Mouse (Mus musculus) adipocyte (in vitro differentiated cells): Measurements from ENCODE around the gene Edc3.
"Not testable (repeated sequence)": the region's sequence is repeated elsewhere in the genome, so short reads cannot be mapped to it uniquely, and the experiment has no call there.

Experiments used
- DNase-seq: peaks from one replicate; pipeline ENCODE4 v3.0.0-alpha.2; 2016; ENCODE audit warnings: low spot score

Gene Edc3

DNA sequence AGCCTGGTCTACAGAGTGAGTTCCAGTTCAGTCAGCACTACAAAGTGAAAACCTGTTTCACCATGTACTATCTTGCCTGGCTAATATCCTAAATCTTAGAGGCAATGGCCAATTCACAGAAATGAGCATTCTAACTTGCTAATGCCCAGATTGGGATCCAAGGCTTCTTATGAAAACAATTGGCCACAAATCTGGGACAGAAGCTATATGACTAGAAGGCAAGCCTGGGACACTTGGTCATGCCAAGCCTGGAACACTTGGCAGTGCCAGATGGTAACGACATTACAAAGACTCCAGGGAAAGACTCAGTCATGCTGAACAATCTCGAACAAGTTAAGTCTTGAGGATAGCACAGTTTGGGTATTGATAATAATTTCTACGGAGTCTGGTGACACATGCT is 1.8 kb upstream of the Edc3 start:
- DNase-seq, result peak; percentile 68

DNA sequence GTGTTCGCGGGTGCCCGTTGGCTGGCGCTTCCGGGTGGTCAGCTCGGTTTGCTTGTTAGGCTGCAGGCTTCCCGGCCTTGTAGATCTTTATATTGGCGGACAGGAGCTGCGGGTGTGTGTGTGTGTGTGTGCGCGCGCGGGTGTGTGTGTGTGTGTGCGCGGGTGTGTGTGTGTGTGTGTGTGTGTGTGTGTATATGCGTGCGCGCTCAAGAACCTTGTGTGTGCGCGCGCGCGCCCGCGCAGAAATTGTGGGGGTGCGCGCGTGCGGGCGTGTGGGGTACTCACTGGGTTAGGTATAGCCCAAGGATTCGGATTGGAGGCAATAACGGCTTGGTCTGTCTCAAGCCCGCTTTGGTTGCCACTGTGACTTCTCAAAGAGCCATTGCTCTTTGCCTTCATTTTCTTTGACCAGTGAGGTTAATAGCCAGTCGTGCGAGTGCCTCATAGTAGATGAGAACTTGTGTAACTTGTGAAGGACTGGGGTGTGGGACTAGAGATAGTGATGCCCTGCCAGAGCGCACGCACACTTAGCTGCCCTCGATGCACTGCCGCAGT is 457 bp downstream of the Edc3 start:
- DNase-seq, result peak; percentile 66

DNA sequence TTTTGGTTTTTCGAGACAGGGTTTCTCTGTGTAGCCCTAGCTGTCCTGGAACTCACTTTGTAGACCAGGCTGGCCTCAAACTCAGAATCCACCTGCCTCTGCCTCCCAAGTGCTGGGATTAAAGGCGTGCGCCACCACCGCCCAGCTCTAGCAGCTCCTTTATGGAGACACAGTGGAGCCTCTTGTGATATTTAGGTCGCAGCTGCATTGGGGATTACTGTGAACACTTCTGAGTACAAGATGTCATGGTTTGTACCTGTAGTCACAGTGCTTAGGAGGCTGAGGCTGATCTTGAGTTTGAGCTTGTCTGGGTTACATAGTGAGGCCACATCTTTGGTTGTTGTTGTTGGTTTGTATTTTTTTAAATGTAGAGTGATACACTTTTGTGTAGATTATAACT is 1.9 kb downstream of the Edc3 start:
- not testable (repeated sequence) for DNase-seq

DNA sequence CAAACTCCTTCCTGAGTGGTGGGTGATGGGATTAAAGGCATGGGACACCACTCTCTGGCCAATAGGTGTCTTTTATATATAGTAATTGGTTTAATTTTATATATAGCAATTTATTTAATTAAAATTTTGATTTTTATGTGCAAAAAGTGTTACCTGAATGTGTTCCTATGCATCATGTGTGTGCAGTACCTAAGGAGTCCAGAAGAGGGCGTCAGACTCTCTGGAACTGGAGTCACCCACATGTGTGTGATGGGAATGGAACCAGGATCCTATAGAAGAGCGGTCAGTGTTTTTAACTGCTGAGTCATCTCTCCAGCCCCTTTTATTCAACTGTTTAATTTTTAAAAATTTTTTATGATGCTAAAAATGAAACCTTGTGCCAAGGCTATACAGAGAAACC is 3.9 kb downstream of the Edc3 start:
- no peak for DNase-seq

DNA sequence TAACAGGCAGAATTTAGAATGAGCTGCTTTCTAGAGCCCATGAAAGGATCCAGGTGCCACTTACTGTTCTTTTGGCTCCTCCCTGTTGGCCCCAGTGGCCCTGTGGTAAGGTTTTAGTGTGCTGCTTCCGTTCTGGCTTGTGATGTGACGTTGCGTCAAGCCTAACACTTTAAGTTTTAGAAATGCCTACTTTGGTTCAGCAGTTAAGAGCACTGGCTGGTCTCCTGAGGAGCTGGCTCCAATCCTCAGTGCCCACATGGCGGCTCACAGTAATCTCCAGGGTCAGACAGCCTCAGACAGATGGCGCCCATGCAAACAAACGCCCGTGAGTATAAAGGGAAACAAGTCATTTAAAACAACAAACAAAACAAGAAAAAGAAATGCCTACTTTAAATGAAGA is 10.1 kb downstream of the Edc3 start:
- no peak for DNase-seq

DNA sequence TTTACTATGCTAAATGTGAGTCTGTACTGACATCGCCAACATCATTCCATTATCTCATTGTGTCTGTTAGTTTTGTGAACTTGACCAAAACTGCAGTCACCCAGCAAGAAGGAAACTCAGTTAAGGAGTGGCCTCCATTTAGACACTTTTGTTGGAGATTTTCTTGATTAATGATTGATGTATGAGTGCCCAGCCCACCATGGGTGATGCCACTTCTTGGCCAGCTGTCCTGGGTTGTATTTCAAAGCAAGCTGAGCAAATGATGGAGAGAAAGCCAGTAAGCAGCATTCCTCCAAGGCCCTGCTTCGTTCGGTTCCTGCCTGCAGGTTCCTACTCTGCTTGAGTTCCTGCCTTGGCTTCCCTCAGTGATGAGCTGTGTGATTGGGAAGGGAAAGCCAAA is 12.4 kb downstream of the Edc3 start:
- no peak for DNase-seq

DNA sequence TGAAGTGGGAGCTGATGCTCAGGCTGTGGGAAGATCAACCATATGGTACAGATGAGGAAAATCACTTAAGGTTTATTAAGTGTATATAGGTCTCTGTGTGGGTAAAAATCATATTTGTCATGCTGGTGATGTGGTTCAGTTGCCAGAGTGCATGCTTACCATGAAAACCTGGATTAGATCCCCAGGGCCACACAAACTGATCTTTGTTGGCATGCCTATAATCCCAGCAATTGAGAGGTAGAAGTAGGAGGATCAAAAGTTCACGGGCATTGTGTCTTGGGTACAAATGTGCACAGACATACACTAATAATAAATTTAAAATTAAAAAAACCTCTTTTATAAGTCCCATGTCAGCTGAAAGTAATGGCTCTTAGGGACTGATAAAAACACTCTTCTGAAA is 14.0 kb downstream of the Edc3 start:
- no peak for DNase-seq

DNA sequence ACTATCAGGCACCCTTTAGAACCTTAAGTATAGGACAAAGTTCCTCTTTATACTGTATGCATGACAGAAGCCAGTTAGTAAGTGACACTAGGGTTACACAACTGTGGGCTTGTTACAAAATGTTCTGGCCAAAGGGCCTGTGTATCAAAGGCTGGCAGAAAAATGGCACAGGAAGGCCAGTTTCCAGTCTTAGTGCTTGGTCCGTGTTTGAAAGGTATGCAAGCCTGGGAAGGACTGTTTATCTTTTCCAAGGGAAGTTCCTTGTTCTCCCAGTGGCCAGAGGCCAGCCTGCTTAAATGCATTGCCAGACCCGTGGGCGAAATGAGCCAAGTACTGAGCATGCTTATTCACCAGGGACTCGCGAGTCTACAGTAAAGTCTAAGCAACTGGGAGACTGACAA is 15.0 kb downstream of the Edc3 start:
- DNase-seq, result peak; percentile 92

DNA sequence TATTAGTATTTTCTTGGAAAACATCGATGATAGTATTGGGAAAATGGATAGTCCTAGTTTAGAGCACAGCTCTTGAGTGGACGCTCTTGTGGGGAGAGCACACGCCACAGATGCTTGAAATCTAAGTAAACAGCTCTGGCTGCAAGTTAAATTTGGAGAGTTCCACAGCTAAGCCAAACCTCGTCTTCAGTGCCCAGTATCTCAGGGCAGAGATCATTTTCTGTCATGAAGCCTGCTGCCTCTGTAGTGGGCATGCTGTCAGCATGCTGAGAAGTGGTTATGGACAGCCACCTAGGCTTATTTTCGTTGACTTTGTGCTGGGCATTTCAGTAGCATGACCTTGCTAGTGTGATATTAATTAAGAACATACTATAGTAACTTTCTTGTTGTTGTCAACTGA is 15.5 kb downstream of the Edc3 start:
- DNase-seq, result peak; percentile 42

DNA sequence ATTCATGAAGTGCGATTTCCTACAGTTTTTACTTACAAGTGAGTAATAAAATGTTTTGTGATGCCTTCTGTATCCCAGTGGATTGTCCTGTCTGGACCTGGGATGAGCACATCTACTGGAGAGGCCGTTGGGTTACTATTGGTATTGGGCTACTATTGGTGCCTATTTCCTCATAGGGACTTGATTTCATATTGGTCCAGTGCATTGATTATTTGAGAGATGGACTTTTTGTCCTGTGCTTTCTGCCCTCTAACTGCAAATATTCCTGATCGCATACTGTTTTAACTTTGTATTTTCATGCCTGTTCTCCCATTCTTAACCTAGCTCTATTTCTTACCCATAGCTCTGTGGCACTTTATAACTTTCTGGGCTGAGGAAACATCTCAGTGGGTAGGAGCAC is 16.4 kb downstream of the Edc3 start:
- no peak for DNase-seq

DNA sequence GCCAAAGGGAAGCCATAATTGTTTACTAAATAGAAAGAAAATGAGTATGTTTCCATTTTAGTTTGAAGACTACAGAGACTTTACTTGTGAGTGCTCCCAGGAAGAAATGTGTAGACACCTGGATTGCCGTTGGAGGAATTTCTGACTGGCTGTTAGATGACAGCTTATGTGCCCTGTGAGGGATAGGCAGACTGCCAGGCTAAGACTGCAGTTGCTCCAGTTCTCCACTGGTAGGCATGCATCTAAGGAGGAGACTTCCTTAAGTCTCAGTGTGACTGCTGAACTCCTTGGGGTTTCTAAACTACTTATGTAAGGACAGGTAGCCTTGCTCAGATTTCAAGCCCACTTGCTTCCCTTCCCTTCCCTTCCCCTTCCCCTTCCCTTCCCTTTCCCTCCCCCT is 20.0 kb downstream of the Edc3 start:
- peak; percentile 32 for DNase-seq

DNA sequence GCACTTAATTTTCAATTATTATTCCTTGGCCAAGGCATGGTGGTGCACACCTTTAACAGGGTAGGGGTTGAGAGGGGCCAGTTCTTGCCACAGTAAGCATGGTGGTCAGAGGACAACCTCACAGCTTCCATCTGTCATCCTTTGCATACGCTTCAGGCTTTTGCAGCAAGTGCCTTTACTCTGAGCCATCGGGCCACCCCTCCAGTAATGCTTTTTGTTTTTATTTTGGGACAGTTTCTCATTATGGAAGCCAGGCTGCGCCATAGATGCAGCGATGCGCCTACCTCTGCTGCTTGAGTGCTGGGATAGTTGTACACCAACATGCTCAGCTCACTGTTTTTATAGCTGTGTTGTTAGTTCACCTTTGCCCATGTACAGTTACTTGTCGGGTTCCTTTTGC is 25.3 kb downstream of the Edc3 start:
- no peak for DNase-seq

DNA sequence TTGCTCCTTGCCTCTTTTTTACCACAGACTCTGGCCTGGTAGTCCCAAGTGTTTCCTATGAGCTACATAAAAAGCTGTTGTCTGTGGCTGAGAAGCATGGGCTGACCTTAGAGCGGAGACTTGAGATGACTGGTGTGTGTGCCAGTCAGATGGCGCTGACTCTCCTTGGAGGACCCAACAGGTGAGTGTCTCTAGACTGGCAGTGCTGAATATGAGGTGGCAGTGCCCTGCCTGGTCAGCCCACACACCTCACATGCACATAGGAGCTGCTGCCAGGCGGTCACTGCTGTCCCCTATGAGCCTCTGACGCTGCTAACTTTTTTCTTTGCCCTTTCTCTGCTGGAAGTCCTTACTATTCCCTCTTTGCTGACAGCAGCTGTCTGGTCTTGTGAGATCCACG is 31.5 kb downstream of the Edc3 start:
- DNase-seq, result no peak

DNA sequence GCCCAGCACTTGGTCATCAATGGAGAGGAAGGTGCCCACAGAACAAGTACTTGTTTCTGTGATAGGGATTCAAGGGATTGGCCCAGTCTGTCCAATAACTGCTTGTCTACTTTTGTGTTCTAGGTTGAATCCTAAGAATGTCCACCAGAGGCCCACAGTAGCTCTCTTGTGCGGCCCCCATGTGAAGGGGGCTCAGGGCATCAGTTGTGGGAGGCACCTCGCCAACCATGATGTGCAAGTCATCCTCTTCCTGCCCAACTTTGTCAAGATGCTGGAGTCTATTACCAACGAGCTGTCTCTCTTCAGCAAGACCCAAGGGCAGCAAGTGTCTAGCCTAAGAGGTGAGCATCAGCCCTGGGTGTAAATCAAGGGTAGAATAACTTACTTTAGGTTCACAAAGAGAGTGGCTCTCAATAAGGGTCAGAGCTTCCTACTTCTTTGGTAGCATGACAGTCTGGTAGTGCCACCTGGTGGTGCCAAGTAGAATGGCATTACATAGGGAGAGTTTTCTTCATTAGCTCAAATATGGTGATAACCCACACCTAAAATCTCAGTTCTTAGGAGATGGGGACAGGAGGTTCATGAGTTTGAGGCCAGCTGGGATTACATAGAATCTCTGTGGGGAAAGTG is 36.2 kb downstream of the Edc3 start:
- peak; percentile 69 for DNase-seq

DNA sequence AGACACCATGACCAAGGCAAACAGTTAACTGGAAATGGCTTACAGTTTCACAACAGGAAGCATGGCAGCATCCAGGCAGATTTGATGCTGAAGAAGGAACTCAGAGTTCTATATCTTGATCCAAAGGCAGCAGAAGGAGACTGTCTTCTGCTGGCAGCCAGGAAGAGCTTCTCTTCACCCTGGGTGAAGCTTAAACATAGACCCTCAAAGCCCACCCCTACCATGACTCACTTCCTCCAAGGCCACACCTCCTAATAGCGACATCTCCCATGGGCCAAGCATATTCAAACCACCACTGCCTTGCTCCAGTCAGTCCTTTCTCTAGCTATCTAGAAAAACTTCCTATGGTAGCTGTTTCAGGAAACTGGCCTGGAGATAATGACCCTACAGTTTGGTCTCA is 38.7 kb downstream of the Edc3 start:
- no peak for DNase-seq

DNA sequence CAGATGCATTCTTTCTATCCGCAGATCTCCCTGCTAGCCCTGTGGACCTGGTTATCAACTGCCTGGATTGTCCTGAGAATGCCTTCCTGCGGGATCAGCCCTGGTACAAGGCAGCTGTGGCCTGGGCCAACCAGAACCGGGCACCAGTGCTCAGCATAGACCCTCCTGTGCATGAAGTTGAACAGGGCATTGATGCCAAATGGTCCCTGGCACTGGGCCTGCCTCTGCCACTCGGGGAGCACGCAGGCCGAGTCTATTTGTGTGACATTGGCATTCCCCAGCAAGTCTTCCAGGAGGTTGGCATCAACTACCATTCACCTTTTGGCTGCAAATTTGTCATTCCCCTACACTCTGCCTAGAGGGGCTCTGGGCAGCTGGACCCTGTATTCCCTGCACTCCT is 39.8 kb downstream of the Edc3 start:
- no peak for DNase-seq

DNA sequence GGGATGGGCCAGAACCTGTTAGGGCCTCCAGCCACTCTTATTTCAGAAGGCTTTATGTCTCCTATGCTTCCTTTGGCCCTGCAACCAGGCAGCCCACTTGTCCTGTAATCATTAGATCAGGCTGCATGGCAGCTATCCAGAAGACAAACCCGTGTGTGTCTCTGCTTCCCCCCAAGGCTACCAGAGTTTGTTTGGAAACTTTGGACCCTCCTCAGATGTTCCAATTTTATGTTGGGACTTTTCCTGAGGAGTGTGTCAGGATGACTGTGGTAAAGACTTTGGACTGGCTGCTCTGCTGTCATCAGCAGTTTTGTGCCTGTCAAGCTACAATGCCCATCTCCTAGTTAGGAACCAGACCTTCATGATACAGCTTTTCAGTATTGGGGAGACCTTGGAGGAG is 40.5 kb downstream of the Edc3 start:
- no peak for DNase-seq

DNA sequence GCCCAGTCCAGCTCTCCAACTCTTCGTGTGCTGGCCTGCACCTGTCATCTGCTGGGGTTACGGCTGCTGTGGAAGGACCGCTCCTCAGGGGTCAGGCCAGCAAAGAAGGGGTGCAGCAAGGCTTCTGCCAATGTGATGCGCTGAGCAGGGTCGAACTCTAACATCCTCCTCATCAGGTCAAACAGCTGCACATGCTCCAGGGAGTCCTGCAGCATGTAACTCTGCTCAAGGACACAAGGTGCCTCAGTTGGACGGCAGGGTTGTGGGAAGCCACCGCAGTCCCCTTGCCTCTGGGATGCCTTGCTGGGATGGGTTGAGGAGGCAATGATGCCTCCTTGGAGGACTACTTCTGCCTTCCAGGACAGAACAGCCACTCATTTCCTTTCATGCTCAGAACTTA is 42.6 kb downstream of the Edc3 start:
- no peak for DNase-seq

DNA sequence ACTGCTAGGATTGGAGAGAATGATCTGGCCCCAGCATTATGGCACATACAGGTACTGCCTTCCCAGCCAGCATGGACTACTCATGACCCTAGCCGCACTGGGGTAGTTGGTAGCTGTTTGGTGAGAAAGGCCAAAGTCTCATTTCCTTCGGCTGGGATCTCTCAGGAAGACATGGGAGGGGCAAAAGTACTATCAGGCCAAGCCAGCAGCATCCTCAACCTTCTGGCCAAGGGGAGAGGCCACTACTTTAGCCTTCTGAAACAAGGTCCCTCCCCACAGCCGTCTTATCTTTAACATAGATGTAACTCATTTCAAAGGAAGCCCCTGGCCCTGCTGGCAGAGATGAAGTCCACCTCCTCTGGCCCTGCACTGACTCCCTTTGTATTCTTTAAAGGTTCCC is 49.2 kb downstream of the Edc3 start:
- DNase-seq, result no peak

DNA sequence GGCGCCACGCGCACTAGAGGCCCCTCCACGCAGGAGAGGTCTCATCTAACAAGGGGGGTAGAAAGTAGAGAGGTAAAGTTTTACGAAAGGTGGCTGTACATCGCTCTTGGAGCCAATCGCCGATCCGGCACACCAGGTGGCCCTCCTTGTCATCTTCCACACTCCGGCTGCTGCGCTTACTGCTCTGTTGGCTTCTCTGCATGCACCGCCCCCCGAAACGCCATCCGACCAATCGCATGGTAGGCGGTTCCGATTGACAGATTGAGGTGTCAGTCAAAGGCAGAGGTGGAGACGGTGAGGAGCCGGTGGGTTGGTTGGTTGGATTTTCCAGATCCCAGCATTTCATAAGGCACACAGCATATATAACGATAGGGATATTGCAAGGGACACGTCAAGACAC is 50.2 kb downstream of the Edc3 start:
- DNase-seq, result no peak

DNA sequence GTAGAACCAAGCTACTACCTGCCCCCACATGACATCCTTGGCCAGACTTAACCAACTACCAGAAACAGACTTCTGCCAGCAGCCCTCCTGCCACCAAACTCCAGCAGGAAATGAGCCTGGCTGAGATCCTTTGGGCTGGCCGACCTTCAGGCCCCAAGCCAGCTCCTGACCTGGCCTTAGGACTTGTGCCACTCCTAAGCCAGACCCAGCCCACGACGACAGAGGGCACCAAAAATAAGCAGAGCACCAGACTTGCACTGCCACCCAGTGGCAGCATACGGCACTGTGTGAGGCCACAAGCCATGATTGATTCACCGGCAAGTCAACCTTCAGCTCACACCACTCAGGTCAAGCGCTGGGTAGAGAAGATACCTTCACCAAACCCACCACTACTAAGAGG is 50.9 kb downstream of the Edc3 start:
- peak; percentile 83 for DNase-seq

DNA sequence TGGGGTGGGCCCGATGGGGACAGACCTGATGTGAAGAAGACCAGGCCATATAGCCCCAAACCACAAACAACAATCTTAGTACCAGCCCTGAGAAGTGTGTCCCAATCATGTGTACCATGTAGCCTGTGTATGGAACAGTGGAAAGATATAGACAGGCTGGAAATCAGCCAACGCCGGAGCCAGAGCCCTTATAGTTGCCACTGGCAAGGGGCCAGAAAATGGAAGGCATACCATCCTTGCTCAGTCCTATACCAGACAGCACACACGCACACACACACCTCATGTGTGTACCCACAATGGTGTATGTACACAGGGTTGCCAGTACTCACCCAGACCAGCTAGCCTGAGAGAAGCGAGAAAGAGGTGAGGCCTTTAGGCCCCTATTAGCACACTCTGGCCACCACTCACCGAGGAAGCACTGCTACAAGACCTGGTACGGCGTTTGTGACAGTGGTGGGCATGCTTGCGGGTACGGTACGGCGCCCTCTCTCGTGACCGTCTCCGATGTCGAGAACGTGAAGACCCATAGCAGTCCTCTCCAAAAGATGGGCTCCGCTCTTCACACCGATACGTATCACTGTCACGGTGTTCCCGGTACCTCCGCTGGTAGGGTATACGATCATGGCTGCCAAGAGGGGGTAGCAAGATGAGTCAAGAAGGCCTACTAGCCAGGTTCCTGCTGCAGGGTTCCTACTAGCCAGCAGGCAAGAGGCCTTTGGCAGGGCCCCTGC is 52.2 kb downstream of the Edc3 start:
- DNase-seq, result no peak

DNA sequence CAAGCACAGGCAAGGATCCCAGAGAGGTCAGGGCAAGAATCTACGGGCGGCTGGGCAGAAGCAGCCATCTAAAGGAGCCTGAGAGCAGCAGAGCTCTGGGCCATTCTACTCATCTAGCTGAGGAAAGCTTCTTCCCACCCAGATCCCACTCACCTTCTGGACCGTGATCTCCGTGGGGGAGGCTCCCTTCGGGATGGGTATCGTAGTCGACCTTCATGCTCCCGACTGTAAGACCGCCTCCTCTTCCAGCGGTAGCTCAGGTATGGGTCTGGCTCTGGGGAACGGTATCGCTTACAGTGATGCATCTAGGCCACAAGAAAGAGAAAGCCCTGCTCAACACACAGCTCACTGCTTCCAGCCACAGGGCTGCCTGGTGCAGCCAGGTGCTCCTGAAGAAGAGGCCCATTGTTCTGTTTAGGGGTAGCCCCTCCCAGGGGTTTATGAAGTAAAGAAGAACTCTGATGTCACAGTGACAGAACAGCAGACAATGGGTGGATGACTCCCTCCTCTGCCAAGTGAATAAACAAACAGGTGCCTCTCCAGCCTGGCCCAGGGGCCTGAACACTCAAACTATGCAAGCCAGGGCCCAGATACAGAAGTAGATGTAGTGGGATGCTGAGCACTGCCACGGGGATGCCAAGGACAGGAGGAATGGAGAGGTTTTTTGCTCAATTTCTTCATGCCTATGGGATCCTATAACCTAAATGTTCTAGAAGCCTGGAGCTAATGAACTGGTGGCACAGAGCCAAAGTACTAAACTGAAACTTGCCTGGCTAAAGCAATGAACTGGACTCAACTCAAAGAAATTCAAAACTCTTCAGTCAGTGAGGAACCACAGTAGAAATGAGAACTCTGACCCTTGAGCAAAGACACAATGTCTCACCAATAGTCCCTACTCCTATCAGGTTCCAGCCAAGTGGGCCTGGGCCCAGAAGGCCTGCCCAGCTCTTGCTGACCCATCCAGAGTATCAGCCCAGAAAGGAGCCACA is 53.5 kb downstream of the Edc3 start:
- DNase-seq, result peak; percentile 44
